Mouse (Mus musculus) Muller cell, postnatal 12 days (primary cell): Measurements from ENCODE around the gene Cbfb.
"Not testable (repeated sequence)": the region's sequence is repeated elsewhere in the genome, so short reads cannot be mapped to it uniquely, and the experiment has no call there.

ENCODE experiments used
- DNase-seq: peaks from one replicate; pipeline ENCODE4 v3.0.0-alpha.2; 2015; ENCODE audit errors: inconsistent ontology term

Cbfb gene

GRCm38 (mm10) chr8:105178211-105178800, 7.8 kb downstream of the Cbfb start:
- DNase-seq, result no peak

GRCm38 (mm10) chr8:105182201-105182600, 11.7 kb downstream of the Cbfb start:
- no peak for DNase-seq

GRCm38 (mm10) chr8:105186467-105187005, 16.1 kb downstream of the Cbfb start:
- peak; percentile 97 for DNase-seq

GRCm38 (mm10) chr8:105192182-105192581, 21.7 kb downstream of the Cbfb start:
- no peak for DNase-seq

- DNase-seq, result no peak
Observed at GRCm38 (mm10) chr8:105205748-105206147, 35.3 kb downstream of the Cbfb start.

GRCm38 (mm10) chr8:105206766-105207275, 36.3 kb downstream of the Cbfb start:
- DNase-seq, result peak; percentile 20

GRCm38 (mm10) chr8:105207675-105208273, 37.3 kb downstream of the Cbfb start:
- no peak for DNase-seq

GRCm38 (mm10) chr8:105209153-105210110, 39.0 kb downstream of the Cbfb start:
- DNase-seq, result no peak

GRCm38 (mm10) chr8:105214104-105214503, 43.6 kb downstream of the Cbfb start:
- DNase-seq, result no peak

- DNase-seq, result peak; percentile 48
Observed at GRCm38 (mm10) chr8:105217926-105218522, 47.5 kb downstream of the Cbfb start.

GRCm38 (mm10) chr8:105223850-105224249, 53.4 kb downstream of the Cbfb start:
- DNase-seq, result no peak

GRCm38 (mm10) chr8:105224413-105225271, 54.2 kb downstream of the Cbfb start, which contains the start of gene D230025D16Rik:
TSS of gene D230025D16Rik (plus strand) at chr8:105225145.
- DNase-seq, result peak; percentile 92

GRCm38 (mm10) chr8:105225272-105225593, 54.8 kb downstream of the Cbfb start:
- no peak for DNase-seq

GRCm38 (mm10) chr8:105225917-105226316, 55.4 kb downstream of the Cbfb start:
- DNase-seq, result no peak

GRCm38 (mm10) chr8:105231503-105232320, 61.2 kb downstream of the Cbfb start:
- DNase-seq, result no peak

GRCm38 (mm10) chr8:105232321-105232693, 61.8 kb downstream of the Cbfb start:
- not testable (repeated sequence) for DNase-seq

GRCm38 (mm10) chr8:105233126-105233935, 62.9 kb downstream of the Cbfb start:
- no peak for DNase-seq

GRCm38 (mm10) chr8:105235206-105235605, 64.7 kb downstream of the Cbfb start:
- no peak for DNase-seq
